Mouse (Mus musculus): ENCODE data around the gene 9930104L06Rik. TPM values are rescaled to one million over a fixed set of nuclear protein-coding genes. Genes with fewer than 3 reads are reported as not detected.

The 9930104L06Rik gene
- total RNA-seq, 2 experiments from 2014 or later = 5.9 to 6.0 TPM

DNA sequence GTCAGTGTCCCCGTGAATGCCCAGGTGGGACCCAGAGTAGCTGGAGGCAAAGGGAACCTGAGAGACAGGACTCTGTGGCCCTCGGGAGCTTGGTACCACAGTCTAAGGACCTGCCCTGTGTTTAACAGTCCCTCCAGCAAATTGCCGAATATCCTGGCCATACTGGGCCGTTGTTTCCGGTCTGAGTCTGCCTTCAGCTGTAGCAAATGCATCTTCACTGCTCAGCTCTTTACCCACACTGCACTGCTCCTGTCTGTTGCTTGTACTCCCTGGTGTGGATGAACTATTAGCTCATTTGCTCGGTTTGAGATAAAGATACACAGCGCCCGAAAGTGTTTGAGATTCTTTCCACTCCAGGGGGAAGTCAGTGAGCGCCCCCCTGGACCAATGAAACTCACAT is 51.5 kb downstream of the 9930104L06Rik start:
- intact Hi-C loops (cut with DNase I) = no loop called here
- DNase-seq = no peak

DNA sequence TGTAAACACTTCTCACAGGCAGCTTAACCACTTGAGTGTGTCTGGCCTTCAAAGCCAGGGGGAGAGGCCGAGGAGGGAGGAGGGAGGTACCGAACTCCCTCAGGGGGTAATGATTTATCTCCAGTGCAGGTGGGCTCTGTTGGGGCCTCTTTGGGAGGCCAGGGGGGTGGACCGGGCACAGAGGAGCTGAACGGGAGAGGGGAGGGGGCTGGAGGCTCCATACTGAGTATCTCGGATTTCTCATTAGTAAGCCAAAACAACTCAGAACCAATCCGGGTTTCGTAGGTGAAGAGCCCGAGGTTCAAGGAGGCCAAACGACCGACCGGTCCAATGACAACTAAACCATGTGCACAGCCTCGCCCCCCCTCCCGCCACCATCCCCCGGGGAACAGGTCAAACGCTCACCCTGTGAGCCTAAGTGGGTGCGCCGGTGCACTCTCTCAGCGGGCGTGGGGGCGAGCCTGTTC is 53.0 kb downstream of the 9930104L06Rik start:
- DNase-seq = no peak

DNA sequence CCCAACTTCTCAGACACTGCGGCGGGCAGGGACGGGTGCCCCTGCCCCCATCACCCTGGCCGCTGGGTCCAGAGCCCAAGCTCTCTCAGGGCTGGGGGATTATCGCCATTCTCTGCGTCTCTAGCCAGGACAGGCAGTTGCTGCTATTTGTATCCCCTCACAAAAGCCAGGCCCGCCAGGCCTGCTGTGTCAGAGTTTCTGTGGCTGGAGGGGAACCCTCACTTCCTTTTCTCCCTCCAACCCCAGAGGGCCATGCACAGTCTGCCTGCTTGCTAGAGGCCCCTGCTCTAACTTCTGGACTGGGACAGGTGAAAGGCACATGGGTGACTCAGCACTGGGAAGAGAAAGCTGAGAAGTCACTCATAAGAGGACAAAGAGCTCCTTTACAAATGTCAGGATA is 53.5 kb downstream of the 9930104L06Rik start:
- no peak for DNase-seq
- intact Hi-C loops (cut with DNase I) = no loop called here

More for the DNA sequence above, 53.0 kb downstream of the 9930104L06Rik start:
- intact Hi-C loops (cut with DNase I) = no loop called here

Other genes starting within 250 kb of the 9930104L06Rik start
- gene Utp11, start 243.4 kb upstream of the 9930104L06Rik start, total RNA-seq (2021) = 10 to 100 TPM; 15.4 to 16.7 TPM
- gene Fhl3, start 236.3 kb upstream of the 9930104L06Rik start, total RNA-seq (2021) = 100 to 1,000 TPM; 216 to 338 TPM
- gene Sf3a3, start 222.3 kb upstream of the 9930104L06Rik start, total RNA-seq (2021) = 10 to 100 TPM; 10.1 to 12.8 TPM
- gene Inpp5b, start 195.2 kb upstream of the 9930104L06Rik start, total RNA-seq (2021) = 10 to 100 TPM; 10.8 to 11.0 TPM
- 10 to 100 TPM; 11.6 to 12.2 TPM for gene Mtf1, start 134.9 kb upstream of the 9930104L06Rik start, total RNA-seq (2021)
- gene Yrdc, start 86.4 kb upstream of the 9930104L06Rik start, total RNA-seq (2021) = 1 to 10 TPM; 6.1 to 9.4 TPM
- 10 to 100 TPM; 19.6 to 20.4 TPM for gene 1110065P20Rik, start 85.9 kb upstream of the 9930104L06Rik start, total RNA-seq (2021)
- under 1 TPM; 0.39 to 0.43 TPM for gene Maneal, start 74.9 kb upstream of the 9930104L06Rik start, total RNA-seq (2021)
- not detected for gene Epha10, start 56.1 kb upstream of the 9930104L06Rik start, total RNA-seq (2021)
- 1 to 10 TPM in 1 of 2 experiments, under 1 TPM in 1; 0.64 to 1.0 TPM for gene Cdca8, start 2.3 kb downstream of the 9930104L06Rik start, total RNA-seq (2021)
- gene Rspo1, start 49.4 kb downstream of the 9930104L06Rik start, total RNA-seq (2021) = under 1 TPM in 1 of 2 experiments, not detected in 1; 0.49 TPM
- gene Gnl2, start 79.5 kb downstream of the 9930104L06Rik start, total RNA-seq (2021) = 10 to 100 TPM; 21.3 to 31.4 TPM
- gene Dnali1, start 128.7 kb downstream of the 9930104L06Rik start, total RNA-seq (2021) = not detected
- 1 to 10 TPM; 3.5 to 4.1 TPM for gene Snip1, start 129.6 kb downstream of the 9930104L06Rik start, total RNA-seq (2021)
- gene Meaf6, start 148.1 kb downstream of the 9930104L06Rik start, total RNA-seq (2021) = 10 to 100 TPM in 1 of 2 experiments, 1 to 10 TPM in 1; 7.6 to 10.5 TPM
- gene Zc3h12a, start 190.8 kb downstream of the 9930104L06Rik start, total RNA-seq (2021) = 1 to 10 TPM; 1.9 to 3.0 TPM

Data from gastrocnemius, postnatal 36 days (tissue).